In the genomic region with DNA sequence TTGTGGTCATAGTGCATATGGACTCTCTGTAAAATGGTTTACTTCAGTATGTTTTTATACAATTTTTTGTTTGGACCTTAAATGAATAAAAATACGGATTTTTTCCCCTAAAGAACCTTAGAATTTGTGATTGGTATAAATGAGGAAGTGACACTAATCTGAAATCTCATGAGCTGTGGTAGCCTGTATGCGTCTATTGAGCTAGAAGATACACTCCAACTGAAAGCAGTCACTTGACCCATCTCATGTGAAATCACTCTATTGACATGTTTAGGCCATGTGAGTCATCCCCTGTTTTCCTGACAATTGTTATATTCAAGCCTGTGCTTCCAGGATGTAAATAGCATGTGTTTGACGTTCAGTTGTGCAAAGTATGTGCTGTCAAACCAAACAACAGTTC, we compare ENCODE assay signal across 1 mouse cellular context.
TF ChIP-seq lines count a peak whose summit lies in the region.

No protein-coding gene starts in this region.

TF ChIP-seq in MEL, 35 proteins besides CTCF, POLR2A, EP300 and RAD21 (continued from another document):
- TF ChIP-seq POLR2AphosphoS5 (IDR thresholded peaks at IDR 0.05; ENCODE audit: borderline replicate concordance, low read depth, low read length) (no peak), RCOR1 (IDR thresholded peaks at IDR 0.05; ENCODE audit: low read depth, low read length) (no peak), TAL1 (IDR thresholded peaks at IDR 0.05; ENCODE audit: low read length) (no peak), MAFK (IDR thresholded peaks at IDR 0.05; ENCODE audit: borderline replicate concordance, low read depth, low read length) (no peak)
